Mouse (Mus musculus) layer of hippocampus, postnatal 14 days (tissue): ENCODE measurements around the gene Acly. TPM values are rescaled to one million over a fixed set of nuclear protein-coding genes. Genes with fewer than 3 reads are reported as not detected.
A peak's percentile ranks its signal among the peaks of the same experiment; 100 is the strongest.

ENCODE experiments used
- DNase-seq, 2 experiments: peaks; one replicate each; pipeline ENCODE4 v3.0.0; 2021 to 2022; ENCODE audit warnings: low spot score in 2 of 2, mixed read lengths in 1 of 2
- long read RNA-seq, 2 experiments: library from polyadenylated mRNA; stranded (forward); transcript quantifications; one replicate each; pipeline ENCODE4 v2.0.0; 2021
- total RNA-seq, 2 experiments: library from RNA; stranded (reverse); gene quantifications; 2 replicates each; pipeline ENCODE4 v1.2.3; 2021

The Acly gene
- total RNA-seq: 100 to 1,000 TPM; 110 to 119 TPM
- long read RNA-seq, experiment 1, full-length matches to known transcripts: 155 of 198 reads
- long read RNA-seq, experiment 1, partial matches to known transcripts: 29 of 198 reads
- long read RNA-seq, experiment 1, other reads (novel, unspliced or antisense): 14 of 198 reads
- long read RNA-seq, experiment 2, full-length matches to known transcripts: 177 of 218 reads
- long read RNA-seq, experiment 2, partial matches to known transcripts: 30 of 218 reads
- long read RNA-seq, experiment 2, other reads (novel, unspliced or antisense): 11 of 218 reads

DNA sequence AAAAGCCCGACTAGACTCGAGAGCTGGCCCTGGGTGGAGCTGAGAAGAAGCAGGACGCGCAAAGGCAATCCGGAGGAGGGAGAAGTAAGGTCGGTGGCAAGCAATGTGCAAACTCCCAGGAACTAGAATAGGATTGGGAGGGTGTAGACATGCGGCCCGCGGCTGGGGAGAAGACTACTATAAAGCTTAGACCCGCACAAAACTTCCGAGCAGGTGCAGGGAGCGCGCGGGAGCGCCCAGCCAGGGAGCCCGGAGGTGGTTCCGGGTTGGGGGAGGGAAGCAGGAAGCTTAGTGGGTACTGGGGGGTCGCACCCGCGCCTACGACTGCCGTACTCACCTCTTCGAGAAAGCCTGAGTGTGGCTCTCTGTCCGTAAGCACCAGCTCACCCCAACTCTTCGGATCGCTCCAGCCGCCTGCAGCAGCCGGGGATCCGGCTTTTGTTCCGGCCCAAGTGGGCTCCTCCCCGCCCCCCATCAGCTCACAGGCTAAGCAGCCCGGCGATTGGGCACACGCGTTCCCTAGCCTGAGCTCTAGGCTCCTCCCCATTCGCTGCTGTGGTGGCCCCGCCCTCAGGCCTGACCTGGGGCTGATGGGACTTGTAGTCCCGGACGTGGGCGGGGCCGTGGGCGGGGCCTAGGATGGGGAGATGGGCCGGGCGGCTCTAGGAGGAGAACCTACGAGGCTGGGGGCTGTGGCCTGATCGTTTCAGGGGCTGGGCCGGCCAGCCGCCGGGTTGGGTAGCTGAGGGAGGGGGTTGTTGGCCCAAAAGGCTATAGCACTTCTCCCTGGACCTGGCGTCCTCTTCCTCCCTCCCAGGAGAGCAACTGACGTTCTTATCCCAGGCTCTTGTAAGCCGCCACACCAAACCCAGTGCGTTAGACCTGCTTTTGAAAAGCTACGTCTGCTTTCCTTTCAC lies at the start of gene Acly:
Acly (minus strand) TSS at position 543 of the 917 bp plus-strand sequence.
- peak; percentile 94 to 99 for DNase-seq

DNA sequence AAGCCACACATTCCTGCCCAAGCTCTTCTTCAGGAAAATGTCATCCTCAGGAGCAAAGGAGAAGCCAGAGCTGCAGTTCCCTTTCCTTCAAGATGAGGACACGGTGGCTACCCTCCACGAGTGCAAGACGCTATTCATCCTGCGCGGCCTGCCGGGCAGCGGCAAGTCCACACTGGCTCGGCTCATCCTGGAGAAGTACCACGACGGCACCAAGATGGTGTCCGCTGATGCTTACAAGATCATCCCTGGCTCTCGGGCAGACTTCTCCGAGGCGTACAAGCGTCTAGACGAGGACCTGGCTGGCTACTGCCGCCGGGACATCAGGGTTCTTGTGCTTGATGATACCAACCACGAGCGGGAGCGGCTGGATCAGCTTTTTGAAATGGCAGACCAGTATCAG lies 48.5 kb upstream of the Acly start:
- no peak for DNase-seq

DNA sequence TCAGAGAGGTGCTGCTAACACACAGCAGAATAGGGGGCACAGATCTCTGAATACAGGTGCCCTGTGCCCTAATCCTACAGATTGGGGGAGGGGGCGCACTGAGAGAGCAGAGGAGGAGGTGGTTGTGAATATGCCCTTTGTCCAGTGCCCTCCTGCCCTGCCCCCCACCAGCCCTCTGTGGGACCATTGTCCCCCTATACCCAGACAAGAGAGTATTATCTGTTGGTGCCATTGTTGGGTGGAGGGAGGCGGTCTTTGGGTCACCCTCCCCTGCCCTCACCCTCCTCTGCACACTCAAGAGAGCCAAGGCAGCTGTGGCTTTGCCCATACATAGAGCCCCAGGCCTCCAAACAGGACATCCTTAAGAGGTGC lies 47.7 kb upstream of the Acly start:
- peak in 1 of 2 experiments; percentile 54 for DNase-seq

DNA sequence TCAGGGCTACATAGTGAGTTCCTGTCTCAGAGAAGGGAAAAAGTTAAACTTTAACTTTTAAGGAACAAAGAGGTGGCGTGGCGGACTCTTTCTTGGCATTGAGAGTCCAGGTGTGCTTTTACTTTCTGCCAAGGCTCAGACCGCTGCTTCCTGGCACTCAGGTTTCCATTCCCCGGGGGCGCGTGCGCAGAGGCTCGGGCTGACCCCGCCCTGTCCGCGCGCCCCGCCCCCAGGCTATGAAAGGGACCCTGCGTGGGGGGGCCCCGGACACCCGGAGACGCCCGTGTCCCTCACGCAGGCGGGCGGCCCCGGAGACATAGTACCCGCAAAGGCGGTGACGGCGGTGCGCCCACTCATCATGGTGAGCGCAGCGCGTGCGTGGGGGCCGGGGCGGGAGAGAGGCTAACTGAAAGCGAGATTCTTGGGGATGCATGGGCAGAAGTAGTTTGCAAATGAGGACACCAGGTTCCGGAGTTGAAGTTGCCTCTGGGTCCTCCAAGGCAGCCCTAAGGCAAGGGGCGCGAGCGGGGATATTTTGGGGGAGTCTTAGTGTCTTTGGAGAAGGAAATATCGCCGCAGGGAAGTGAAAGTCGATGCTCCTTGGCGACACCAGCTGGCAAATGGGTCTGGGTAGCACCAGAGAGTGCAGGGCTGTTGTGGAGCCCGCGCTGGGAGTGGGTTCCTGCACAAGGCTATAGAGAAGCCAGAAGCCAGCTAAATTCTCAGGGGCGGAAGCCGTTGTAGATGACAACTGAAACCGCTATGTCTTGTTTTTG lies 47.1 kb upstream of the Acly start, which contains the start of gene Cnp:
Cnp (plus strand) TSS at position 197 of the 776 bp plus-strand sequence.
- DNase-seq: peak; percentile 49 to 64

DNA sequence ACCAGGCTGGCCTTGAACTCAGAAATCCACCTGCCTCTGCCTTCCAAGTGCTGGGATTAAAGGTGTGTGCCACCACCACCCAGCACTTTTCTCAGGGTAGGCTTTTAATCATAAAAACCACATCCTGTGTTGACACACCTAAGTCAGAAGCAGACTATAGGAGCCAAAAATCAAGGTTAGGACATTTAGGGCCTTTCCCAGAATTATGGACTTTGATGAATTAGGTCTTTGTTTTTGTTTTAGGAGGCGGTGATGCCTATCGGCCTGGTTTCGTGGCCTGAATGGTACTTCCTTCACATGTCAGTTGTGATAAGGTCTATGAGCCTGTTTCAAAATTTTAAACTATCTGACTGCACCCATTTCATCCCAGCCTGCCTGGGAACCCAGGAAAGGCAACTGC lies 46.4 kb upstream of the Acly start:
- DNase-seq: no peak

DNA sequence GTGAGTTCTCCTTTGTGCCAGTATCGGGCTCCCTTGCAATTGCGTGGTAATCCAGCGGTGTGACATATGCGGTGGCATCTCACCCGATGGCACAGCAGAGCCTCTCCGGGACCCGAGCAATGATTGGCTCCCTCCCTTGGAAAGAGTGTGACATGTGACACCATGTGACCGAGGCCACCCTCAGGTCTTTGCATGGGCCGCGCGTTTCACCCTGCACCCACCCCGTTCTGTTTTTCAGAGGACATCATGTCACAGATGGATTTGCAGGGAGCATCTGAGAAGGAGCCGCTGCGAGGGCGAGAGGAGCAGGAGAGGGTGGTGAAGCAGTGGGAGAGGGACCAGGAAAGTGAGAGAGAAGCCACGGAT lies 43.4 kb upstream of the Acly start:
- DNase-seq: peak in 1 of 2 experiments; percentile 28

DNA sequence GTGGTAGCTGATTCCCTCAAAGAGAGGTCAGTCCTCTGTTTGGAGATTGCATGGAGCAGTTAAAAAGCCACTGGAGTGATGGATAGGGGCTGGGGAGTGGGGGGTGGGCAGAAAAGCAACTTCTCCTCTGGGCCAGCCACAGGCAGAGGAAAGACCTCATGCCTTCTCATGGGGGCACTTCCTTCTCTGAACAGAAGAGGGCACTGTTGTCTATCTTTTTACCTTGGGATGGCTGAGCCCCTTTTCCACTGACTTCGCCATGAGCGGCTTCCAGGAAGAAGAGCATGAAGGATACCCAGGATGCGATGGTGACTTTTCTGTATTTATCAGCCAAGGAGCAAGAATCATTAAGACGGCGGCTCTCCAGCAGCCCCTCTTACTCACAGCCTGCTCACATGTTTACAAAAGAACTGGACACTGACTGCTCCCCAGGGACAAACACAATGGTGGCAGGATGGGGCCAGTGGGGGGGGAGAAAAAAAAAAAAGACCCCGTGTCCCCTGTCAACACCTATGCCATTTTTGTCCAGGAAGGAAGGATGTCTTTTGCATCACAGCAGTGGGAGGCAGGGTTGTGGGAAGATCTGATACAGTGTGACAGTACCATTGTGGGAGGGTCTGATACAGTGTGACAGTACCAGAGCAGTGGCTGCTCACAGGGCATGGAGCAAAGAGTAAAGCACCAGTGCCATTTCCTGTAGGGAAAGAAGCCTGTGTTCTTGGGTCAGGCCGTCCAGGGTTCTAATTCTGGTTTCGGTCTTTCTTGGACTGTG lies 42.8 kb upstream of the Acly start:
- peak; percentile 78 to 88 for DNase-seq

DNA sequence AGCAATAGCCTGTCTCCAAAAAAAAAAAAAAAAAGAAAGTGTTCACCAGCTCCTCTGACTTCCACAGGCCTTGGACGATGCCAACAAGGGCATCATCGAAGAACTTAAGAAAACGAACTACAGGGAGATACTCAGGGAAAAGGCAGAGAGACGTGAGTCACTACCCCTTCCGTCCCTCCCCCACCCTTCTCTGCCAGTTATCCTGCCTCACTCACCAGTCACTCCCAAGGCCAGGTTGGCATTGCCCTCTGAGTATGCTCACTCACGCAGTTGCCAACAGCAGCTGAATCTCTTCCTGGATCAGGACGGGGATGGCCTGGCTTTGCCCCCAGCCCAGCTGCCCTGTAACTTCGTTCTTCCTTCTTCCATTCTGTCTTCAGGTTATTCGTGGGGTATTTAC lies 42.0 kb upstream of the Acly start:
- DNase-seq: no peak

DNA sequence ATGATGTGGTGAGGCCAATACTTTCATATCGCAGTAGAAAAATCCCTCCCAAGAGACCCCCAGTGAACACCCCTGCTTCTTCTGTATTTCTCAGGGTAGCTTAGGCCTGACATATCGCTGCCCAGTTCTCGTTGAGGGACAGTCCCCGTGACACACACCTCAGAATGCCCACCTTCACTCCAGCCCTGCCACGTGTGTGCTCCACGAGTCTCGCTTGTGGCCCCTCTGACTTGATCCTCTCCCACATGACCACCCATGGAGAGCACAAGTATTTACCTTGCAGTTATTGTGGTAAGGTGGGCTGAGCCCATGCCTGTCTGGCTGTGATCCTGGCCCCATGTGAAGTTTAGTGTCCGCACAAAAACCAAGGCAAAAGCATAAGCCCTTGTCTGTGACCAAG lies 40.9 kb upstream of the Acly start:
- no peak for DNase-seq

DNA sequence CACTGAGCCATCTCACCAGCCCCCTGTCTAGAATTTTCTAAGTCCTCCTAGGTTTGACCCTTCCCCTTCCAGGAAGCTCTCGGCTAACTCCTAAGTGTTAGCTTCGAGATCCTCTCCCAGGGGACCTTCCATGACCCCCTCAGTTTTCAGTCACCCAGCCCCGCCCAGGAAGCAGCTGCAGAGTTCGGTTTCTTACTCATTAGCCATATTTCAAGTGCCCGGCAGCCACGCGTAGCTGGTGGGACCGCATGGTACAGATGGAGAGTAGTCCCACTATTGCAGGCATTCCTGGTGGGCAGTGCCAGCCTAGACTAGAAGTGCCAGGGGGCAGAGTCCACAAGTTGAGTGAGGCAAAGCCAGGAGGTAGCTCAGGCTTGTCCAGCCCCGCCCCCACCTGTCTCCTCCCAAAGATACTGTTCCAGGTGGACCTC lies 40.0 kb upstream of the Acly start:
- DNase-seq: no peak

DNA sequence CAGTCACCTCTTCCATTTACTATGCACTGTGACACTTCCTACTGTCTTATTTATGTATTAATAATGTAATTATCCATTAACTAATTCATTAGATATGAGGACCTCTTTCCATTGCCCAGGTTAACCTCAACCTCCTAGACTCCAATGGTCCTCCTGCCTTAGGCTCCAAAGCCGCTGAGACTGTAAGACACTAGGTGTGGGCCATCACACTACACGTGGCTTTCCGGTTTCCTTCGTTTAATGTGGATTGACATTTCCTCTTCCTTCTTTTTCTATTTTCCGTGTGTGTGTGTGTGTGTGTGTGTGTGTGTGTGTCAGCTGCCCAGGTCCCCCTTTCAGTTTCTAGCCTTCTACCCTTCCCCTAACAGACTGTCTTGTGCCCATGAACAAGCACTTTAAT lies 39.4 kb upstream of the Acly start:
- no peak for DNase-seq

DNA sequence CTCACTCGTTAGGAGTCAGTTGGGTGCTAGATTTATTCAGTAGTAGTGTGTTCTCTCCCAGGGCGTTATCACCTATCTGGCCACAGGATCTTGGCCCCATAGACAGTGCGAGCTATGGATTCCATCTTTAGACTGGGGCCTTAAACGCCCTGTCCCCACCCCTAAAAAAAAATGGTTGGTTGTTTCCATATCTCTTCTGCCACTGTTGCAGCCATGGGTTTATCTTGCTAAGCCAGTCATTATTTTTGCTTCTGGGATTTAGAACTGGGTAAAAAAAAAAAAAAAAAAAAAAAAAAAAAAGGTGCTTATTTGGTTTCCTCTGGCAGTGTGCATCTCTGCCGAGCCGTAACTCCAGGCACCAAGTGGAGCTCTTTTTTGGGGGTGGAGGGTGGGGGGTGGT lies 36.9 kb upstream of the Acly start:
- no peak for DNase-seq

DNA sequence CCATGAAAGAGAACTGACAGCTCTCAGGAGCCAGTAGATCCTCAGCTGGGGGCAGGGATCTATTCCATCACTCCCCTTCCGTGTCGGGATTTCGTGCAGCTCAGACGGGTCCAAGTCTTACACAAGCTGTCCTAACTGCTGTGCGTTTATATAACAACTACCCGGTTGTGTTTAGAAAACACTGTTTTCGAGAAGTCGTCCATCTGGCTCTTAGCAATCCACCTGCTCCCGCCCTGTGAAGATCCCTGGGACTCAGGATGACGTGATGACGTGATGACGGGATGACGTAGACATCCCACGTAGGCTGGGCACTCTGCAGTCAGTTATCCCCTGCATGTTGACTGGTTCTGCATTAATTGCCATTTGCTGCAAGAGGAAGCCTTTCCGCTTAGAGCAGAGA lies 36.5 kb upstream of the Acly start:
- peak; percentile 56 to 76 for DNase-seq

DNA sequence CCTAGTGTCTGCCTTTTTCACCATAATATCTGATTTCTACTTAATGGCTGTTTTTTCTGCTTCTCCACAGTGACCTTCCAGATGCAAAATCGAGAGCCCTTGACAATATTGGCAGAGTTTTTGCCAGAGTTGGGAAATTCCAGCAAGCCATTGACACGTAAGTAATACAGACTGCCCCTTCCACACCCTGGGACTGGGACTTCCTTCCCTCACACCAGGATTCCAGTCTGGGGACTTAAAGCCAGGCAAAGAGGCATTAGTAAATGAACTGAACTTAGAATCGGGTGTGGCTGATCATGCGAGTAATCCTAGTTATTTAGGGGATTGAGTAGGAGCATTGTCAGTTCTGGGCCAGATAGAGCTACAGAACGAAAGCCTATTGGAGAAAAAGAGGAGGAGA lies 33.9 kb upstream of the Acly start:
- no peak for DNase-seq

DNA sequence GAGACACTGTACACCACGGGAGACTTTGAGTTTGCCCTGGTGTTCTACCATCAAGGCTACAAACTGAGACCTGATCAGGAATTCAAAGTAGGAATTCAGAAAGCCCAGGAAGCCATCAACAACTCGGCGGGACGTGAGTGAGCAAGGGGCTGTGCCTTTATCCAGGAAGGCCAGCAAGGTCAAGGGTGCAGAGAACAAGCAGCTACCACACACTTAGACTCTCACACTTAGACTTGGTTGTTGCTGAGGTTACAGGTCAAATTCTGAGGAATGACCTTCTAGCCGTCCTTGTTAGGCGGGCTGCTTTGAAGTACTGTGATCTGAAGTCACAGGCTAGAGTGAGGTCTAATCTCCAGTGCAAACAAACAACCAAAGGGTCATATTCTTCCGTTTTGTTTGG lies 31.7 kb upstream of the Acly start:
- DNase-seq: no peak

DNA sequence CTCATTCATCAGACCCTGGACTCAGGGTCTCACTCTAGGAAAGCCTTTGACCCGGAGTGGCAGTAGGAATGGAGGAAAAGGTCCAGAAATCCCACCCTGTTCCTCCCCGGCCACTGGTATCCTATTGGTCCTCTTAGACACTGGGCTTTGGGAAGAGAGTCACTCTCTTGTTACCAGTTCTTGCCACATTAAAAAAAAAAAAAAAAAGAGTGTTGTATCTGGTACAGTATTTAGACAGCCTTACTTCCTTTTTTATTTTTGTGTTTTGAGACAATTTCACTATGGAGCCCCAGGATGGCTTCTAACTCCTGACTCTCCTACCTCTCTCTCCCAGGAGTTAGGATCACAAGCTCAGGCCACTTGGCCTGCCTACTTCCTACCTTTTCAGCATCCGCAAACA lies 29.8 kb upstream of the Acly start:
- no peak for DNase-seq

DNA sequence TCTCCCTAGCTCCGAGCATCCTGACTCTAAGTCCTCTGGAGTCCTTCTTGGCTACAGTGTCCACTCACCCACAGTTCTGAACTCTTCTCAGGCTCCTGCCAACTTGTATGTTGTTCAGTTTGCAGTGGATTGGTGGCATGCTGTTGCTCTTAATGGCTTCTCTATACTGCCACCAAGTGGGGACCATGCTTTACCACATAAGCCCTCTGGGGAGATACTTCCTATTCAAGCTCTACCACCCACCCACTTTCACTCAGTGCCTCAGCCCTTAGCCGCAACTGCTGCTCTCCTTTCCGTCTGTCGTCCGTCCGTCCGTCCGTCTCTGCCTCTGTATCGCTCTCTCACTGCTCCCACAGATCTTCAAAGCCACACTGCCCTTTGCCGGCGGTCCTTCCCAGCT lies 27.8 kb upstream of the Acly start:
- peak; percentile 52 to 78 for DNase-seq

DNA sequence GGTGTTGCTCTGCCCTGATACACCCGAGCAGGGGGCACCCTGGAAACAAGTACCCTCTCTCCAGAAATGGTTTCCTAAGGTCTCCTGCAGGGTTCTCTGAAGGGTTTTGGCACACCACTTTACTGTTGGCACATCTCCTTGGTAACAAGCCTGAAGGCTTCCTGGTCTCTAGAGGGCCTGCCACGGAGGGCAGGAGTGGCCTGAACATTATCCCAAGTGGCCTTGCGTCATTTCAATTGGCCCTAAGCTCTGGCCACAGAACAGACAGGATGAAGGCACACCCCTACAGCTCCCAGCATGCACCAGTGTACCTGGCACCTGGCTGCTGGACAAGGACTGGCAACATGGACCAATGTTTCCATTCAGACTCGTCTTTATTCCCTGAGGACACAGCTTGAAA lies 25.0 kb upstream of the Acly start:
- no peak for DNase-seq

DNA sequence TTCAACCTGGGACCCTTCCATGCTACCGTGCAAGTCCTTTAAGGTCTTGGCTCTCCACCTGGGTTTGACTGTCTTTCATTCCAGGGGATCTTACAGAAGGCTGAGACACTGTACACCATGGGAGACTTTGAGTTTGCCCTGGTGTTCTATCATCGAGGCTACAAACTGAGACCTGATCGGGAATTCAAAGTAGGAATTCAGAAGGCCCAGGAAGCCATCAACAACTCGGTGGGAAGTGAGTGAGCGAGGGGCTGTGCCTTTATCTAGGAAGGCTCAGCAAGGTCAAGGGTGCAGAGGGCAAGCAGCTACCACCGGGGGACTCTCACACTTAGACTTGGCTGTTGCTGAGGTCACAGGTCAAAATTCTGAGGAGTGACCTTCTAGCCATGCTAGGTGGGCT lies 22.3 kb upstream of the Acly start:
- DNase-seq: no peak

DNA sequence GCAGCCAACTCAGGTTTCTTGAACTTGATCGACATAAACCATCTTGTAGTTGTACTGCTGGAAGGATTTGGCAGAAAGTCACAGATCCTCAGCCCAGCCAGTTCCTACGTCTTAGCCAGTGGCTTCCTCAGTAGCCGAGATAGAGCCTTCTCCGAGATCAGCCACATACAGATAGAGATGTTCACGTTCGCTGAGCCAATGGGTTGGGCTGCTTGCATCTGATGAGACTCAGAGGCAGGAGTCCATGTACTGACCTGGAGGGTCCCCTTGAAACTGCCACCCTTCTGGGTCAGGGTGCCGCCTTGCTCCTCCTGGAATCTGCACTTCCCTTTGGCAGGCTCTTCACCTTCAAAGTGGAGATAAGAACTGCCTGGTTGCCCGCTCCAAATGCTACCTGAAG lies 21.7 kb upstream of the Acly start:
- no peak for DNase-seq

DNA sequence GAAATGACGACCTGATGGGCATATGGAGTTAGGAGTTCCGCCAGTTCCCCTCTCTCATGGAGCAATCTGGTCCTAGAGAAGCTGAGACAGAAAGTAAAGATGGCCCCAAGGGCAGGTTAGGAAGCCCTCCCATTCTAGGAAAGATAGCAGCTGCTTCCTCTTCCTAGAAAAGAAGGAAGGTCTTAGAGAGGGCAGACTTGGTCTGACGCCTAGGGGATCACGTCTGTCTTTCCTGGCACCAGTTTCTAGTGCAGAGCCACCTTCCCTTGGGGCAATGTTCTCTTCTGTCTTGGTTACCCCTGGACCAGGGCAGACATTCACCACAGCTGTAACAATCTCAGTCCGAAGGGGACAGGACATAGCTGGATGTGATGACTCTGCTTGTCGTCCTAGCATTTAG lies 20.3 kb upstream of the Acly start:
- no peak for DNase-seq
